Mouse (Mus musculus) megakaryocyte-erythroid progenitor cell, adult 5-6 weeks (primary cell): ENCODE measurements around the gene Gm17304. TPM values are rescaled to one million over a fixed set of nuclear protein-coding genes. Genes with fewer than 3 reads are reported as not detected.

Source experiments
- ATAC-seq: replicated peaks from 2 replicates; pipeline ENCODE4 v1.8.0; 2016; ENCODE audit warnings: mild to moderate bottlenecking, inconsistent platforms; ENCODE audit not compliant: severe bottlenecking, poor library complexity, low FRiP score, low TSS enrichment
- total RNA-seq, 2 experiments: library from RNA; stranded (forward) in 1 of 2; stranded (reverse) in 1 of 2; fragments of 200-1000, 215-1000 nt in 1 of 2; fragments of >200 nt in 1 of 2; fragmentation: Nextera tagmentation in 1 of 2; gene quantifications; 2 replicates each; pipeline ENCODE4 v1.2.3; 2014 to 2017

Gm17304 gene
- total RNA-seq (2014; fragmentation: Nextera tagmentation) (not detected in 2 replicates), total RNA-seq (2017) (not detected in 2 replicates)

- no peak for ATAC-seq
These were observed at the start of gene Gm17304 for GRCm38 (mm10) chr5:106608798-106609197. TSS of gene Gm17304 (plus strand) at chr5:106609098.

DNA sequence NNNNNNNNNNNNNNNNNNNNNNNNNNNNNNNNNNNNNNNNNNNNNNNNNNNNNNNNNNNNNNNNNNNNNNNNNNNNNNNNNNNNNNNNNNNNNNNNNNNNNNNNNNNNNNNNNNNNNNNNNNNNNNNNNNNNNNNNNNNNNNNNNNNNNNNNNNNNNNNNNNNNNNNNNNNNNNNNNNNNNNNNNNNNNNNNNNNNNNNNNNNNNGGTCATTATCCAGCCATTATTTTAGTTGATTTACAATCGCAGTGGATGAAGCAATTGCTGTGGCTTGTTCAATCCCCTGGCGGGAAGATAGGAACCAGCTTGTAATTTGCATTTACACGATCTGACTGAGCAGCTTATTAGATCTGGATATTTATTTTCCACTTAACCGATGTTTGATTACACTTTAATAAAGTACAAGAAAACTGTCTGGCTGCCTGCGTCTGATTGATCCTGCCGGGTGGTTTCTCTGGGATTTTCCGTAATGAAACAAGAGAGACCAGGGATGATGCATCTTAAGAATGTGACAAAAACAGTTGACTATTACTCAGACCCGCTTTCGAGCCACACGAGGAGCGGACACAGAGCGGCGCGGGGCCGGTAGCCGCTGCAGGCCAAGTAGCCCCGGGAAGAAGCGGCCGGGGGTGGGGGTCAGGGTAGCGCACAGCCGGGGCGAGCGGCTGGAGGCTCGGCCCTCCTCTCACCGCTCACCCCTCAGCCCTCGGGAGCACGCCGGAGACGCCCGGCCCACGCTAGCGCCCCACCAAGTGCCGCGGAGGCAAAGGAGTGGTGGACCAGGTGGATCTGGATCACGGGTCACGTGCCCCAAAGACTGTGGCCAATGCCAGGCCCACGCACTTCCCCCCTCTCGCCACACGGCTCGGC is 48.0 kb upstream of the Gm17304 start:
- ATAC-seq: peak; percentile 26; the same call in 1 of the 2 replicates

GRCm38 (mm10) chr5:106561499-106561822 is 47.4 kb upstream of the Gm17304 start:
- no peak for ATAC-seq

DNA sequence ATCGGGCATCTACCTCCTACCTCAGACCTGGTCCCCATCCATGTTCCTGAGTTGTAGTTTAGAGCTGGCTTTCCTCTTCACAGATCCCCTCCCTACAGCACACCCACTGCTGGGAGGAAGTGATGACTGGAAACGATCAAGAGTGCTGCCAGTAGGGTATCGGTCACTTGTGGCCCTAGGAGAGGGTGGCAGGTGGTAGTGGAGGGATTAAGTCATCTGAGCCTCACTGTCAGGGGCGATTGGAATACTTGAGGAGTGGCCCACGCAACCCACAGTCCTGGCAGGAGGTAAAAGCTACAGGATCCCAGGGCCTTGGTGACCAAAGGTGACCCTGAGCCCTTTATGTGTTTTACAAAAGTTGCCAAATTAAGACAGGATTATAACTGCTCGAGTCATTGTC is 42.9 kb upstream of the Gm17304 start:
- no peak for ATAC-seq

DNA sequence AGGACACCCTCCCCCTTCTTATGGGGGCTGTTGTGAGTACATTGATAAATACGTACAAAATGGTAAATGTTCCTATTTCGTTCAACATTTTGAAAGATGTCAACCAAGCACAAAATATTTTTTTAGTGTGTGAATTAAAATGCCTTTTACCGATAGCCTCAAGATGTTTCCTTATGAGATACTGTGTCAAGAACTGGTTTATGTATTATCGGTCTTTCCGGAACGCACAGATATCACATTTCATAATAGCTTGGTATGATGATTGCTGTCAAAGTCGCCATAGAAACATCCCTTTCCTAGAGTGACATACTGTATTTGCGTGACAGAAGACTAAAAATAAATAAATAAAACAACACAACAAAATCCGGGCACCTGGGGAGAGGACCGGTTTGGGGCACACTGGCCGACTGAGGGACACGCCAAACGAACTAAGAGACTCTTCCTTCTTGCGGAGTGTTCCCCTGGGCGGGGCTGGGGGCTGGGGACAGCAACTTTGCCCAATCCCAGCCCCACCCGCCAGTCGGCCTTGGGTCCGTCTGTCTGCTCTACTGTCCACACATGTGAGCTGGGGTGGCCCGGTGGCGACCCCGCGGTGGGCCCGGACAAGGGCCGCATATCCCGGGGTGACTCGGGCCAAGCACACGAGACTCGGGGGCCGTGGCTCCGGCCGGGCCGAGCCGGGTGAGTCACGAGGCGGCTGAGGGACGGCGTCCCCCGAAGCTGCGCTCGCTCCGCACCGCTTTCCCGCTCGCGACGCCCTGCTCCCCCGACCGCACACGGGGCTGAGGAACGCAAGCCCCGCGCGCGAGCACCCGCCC is 34.9 kb upstream of the Gm17304 start:
- ATAC-seq: no peak; the same call in 1 of the 2 replicates

GRCm38 (mm10) chr5:106574560-106574946 is 34.3 kb upstream of the Gm17304 start:
- peak; percentile 96 for ATAC-seq

DNA sequence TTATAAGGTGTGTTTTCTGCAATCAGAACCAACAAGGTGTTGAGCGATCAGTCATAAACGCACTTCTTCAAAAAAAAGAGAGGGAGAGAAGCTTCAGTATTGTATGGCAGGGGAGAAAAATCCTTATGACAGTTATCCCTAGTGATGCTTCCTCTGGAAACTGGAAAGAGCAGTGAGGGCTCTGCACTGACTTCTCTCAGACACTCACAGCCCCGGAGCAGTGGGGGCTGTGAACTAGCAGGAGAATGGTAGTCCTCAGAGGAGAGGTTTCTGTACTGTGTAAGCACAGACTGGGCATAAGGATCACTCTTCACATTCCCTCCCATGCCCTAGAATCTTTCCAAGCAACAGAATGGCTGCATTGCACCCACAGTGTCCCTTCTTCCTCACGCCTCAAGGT is 33.8 kb upstream of the Gm17304 start:
- no peak for ATAC-seq

DNA sequence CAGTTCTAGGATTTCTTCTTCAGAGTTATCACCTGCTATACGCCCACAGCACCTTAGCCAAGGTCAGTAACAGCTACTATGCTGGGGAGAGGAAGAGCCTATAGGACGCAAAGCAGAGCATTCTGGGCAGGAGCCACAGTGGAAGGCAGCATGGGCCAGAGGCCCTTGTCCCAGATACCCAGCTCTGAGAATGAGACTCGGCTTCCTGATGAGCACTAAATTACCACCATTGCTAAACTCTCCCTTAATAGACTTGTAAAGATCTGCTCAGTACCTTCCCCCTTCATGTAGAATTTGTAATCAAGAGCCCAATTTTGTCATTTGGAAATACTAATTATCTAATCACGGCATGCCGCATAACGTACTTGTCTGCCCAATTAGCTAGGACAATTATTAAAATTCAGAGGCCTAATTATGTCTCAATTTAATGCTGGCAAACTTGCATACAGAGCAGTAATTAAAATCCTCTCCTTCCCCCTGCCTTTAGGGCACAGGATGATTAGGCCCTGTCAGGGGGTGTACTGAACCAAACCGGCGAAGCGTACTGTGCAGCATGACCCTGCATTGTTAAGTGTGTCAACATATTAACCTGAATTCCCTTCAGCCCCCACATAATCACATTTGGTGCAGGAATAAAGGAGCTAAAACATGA is 31.5 kb upstream of the Gm17304 start:
- ATAC-seq: no peak

DNA sequence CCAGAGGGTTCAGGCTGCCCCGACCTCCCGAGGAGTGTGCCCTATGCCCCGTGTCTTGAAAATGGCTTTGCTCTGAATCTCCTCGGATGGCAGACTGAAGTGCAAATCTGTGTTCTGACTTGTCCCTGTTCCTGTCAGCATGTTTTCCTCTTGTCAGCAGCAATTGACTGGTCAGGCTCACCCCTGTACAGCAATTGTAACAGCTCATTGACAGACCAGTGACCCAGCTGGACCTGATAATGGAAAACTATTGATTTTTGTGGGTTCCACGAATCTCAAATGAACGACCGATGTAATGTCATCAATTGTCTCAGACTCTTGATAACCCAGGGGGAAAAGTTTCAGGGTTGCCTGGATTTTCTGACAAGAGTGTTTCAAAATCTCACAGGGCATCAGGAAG is 28.0 kb upstream of the Gm17304 start:
- no peak for ATAC-seq

- ATAC-seq: no peak
These were observed 19.9 kb upstream of the Gm17304 start for GRCm38 (mm10) chr5:106589006-106589405.

DNA sequence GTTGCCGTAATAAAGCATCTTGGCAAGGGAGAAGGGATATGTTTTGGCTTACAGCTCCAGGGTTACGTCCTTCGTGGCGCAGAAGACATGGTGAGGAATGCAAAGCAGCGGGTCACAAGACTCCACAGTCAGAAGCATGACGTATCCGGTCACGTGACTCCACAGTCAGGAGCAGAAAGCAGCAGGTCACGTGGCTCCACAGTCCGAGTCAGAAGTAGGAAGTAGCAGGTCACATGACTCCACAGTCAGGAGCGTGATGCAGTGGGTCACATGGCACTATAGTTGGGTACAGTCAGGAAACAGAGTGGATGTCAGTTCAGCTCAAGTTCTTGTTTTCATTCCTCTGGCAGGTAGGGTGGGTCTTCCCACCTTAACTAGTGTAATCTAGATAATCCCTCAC is 19.2 kb upstream of the Gm17304 start:
- no peak for ATAC-seq

- ATAC-seq: no peak
These were observed 18.2 kb upstream of the Gm17304 start for GRCm38 (mm10) chr5:106590686-106591085.

- 0 out of 2 replicates have a peak, but pooled peaks have one; percentile 49 for ATAC-seq
These were observed 14.5 kb upstream of the Gm17304 start for GRCm38 (mm10) chr5:106594388-106594787.

GRCm38 (mm10) chr5:106597472-106597871 is 11.4 kb upstream of the Gm17304 start:
- no peak for ATAC-seq

GRCm38 (mm10) chr5:106599482-106599881 is 9.4 kb upstream of the Gm17304 start:
- no peak for ATAC-seq

GRCm38 (mm10) chr5:106604381-106604780 is 4.5 kb upstream of the Gm17304 start:
- no peak for ATAC-seq

GRCm38 (mm10) chr5:106605096-106605495 is 3.8 kb upstream of the Gm17304 start:
- ATAC-seq: no peak

- no peak for ATAC-seq
These were observed 1.8 kb upstream of the Gm17304 start for GRCm38 (mm10) chr5:106607081-106607480.

DNA sequence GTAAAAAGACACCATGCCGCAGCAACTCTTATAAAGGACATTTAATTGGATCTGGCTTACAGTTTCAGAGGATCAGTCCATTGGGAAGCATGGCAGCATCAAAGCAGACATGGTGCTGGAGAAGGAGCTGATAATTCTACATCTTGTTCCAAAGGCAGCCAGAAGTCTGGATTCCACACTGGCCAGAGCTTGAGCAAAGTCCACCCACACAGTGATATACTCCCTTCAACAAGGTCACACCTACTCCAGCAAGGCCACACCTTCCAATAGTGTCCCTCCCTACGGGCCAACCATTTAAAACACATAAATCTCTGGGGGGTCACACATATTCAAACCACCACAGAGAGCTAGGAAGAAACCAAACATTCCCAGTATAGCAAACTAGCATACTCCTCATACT is 3.3 kb downstream of the Gm17304 start:
- ATAC-seq: no peak

DNA sequence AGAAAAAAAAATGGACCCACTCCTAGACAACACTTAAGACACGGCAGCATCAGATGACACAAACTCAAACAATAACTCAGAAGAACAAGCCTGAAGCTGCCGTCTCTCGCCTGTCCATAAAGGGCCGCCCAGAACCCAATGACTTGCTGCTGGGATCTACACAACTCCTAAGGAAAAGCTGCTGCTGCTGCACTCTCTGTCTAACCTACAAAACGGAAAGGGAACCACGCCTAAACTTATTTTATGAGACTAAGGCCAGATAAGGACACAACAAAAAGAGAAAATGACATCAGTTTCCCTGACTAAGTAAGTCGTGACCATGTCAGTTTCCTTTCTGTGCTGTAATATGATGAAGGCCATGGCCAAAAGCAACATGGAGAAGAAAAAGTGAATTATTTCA is 5.7 kb downstream of the Gm17304 start:
- ATAC-seq: no peak
